Mouse (Mus musculus) kidney, adult 18-20 months (tissue): ENCODE results near the gene Oit1.

ENCODE experiments used
- DNase-seq: peaks from one replicate; pipeline ENCODE4 v3.0.0; 2021

Gene Oit1

DNA sequence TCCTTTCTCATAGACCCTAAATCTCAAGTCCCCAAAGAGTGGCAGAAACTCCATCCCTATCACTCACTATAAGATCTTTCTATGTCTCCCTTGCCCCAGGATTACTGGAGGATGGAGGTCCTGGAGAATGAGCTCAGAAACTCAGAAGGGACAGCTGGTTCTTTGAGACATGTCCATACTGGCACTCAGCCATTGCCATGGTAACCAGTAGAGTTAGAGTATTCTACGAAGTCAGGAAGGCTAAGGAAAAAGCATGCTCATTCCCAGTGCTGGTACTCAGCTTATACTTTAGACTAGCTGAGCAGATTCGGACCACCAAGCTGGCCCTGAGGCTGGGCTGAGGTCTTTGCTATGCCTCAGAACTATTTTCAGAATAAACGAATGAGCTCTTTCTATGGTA is 44.0 kb downstream of the Oit1 start:
- DNase-seq: no peak

DNA sequence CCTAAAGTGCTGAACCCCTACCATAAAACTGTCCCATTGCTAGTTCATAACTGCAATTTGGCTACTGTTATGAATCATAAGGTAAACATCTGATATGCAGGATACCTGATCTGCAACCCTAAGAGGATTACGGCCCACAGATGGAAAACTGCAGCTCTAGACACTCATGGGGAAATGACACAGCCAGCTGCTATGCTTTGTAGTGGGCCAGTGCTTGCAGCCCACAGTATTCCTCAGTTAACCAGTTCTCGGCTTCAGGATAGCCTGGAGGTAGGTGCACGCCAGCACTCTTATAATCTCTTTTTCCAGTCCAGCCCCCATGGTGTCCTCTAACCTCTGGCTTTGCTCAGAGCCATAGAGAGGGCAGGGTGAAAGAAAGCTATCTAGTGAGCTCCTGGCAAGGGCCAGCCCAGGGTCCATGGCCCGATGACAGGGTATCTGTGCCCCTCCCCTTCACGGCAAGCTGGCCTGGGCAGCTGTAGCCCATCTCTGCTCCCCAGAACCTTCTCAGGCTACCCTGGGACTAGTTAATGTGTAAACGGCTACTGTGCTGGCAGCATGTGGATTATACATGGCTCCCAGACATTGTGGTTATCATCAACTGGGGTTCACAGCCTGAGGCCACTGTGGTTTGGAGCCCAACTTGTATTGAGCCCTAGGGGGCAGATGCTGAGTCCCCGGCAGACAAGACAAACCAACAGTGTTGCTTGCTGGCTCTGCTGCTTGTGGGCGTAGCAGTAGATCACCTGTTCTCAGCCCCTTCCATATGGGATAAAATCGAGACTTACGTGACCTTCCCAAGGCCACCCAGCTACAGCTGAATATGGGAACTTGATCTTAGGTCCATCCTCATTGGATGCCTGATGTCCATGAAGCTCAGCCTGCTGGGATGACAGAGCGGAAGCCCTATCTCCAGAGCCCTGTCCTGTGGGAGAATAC is 46.0 kb downstream of the Oit1 start:
- DNase-seq: peak; percentile 76

DNA sequence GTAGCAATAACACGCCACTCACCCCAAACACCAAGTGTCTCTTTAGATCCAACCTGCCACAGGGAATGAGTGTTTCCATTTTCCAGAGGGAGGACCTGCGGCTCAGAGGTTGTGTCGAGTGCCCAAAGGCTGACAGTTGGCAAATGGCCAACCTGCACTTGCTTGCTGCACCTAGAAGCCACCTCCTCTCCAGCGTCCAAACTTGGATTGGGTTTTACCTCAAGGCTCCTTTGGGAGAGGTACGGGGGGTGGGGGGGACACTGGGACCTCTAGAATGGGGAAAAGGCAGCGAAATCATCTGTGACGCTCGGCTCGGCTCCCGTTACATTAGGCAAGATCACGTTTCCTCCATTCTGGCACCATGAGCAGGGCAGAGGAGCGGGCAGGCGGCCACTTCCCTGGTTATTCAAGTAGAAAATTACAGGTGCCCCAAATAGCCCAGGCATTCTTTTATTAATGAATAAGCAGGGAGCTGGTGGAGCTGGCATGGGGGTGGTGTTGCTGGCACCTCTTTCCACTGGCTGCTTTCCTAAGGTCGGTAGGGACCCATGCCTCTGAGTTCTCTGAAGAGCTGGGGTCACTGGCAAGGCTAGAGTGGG is 47.1 kb downstream of the Oit1 start:
- DNase-seq: peak; percentile 91

DNA sequence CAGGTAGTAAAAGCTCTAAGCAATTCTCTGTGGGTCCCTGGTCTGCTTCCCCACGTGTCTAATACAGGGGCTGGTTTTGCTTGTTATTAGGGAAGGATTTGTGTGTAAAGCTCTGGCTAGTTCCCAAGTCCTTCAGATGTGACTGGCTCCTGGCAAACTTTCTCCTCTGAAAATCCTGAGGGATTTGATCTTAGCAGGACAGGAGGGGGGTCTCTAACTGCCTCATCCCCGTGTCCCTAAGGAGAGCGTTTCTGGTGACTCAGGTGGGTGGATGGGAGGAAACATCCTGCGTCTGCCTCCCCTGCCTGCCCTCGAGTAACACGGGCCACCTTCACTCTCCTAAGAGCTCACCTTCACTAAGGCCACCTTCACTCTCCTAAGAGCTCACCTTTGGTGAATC is 48.2 kb downstream of the Oit1 start:
- peak; percentile 57 for DNase-seq

DNA sequence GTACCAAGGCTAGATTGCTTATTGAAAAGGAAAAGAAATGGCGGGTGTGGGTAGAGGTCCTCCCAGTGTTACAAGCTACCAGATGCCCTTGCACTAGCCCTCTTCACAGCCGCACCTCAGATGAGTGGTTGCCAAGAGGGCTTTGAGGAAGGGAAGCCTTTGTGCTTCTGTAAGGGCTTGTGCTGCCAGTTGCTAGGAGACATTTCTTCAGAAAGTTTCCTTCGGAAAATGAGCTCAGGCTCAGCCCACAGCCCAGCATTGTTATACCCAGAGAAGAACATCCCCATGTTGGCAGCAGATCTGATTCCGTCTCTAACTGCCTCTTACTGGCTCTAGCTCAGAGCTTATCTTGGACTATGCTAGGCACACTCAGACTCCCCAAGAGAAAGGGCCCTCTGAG is 49.0 kb downstream of the Oit1 start:
- peak; percentile 41 for DNase-seq

DNA sequence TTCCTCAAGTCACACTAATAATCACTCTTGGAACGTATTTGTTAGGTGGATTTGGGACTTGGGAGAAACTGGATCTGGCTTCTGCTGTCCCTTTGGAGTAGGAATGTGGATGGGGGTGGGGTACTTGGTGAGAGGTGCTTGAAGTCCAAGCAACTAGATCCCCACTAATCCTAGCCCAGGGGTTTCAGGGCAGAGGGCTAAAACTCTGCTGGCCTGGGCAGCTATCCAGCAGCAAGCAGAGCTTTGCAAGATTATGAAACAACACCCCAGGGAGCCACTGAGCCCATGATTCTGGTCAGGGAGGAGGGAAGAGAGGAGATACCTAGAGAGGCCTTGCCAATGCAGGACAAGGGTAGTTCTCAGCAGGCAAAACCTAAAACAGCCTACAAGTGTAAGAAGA is 51.2 kb downstream of the Oit1 start:
- peak; percentile 72 for DNase-seq

DNA sequence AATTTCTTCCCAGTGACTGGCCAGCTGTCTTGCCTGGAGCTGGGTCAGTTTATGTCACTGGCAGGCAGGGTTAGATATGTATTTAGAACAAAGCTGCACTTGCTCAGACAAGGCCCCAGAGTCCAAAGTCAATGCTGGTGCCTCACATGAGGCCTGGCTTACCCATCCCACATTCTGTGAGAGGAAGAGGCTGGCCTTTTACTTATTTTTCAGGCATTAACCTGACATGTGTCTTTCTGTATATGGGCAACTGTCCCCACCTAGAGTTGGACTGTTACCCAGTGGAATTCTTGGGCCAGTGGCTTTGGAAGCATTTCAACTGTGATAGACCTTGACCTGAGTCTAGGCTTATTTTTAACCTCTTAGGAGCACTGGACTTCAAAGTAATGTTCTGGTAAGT is 51.6 kb downstream of the Oit1 start:
- DNase-seq: peak; percentile 75

DNA sequence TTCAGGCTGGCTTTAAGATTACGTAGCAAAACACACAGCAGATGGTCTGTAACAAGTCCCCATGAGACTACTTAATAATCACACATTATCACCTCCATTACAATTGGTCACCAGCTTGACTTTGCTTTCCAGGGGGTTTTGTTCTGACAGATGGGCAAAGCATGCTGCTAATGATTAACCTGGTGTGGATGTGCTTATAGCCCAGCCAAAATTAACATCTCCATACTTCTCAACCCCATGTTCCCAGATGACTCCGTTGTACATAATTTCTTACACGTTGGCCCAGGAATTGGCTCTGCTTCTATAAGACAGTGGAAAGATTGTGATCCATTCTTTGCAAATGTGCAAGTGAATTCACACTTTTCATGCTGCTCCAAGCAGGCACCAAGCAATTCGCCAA is 52.8 kb downstream of the Oit1 start:
- no peak for DNase-seq

DNA sequence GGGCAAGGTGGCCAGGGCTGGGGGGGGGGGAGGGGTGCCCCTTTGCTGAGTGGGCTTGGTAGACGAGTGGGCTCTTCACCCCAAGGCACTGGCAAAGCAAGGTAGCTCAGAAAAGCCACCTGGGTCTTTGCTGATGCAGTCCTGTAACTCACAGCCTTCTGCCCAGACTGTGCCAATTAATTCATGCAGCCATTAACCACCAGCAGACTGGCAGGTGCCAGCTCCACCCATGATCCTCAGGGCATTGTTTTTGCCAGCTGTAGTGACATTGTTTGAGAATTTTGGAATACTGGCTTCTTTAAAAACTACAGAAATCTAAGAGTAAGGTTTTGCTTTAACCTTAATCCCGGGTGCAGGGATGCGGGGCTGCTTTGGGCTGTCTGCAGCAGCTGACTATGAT is 58.0 kb downstream of the Oit1 start:
- peak; percentile 79 for DNase-seq

DNA sequence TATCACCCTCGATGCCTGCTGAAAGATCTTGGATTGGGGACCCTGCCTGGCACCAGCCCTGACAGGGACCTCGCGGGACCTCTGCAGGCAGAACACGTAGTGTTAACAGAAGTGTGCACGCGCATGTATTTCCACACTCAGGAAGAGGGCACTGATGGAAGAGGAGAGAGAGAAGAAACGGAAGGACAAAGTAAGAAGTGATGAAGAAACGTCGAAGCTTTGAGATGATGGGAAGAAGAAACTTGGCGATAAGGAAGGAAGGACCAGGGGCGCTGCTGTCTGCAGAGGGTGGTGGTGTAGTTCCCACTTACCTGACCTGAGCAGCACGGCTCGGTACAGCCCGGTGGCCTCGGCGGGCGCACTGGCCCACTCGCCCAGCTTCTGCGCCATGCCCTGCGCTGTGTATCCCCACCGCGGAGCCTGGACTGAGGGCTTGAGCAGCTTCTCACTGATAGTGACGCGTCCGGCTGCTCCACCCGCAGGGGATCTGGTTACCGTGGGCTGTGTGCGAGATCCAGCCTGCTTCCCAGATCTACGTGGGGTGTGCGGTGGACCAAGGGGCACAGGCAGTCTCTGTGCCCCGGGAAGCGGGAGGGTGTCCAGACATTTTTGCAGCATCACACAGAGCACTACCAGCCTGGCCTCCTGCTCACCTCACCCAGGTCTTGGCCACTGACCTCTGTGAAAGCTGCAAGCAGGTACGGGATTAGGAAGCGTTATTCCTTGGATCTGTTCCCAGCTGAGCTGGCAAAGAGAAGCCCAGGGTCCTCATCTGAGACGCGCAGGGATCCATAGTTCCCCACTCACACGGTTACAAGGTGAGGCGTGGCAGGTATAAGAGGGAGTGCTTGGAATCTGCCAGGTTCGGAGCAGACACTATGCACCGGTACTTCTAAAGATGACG is 61.1 kb downstream of the Oit1 start, which contains the start of gene Fam107a:
Gene Fam107a (minus strand): TSS at position 830 of the 904 bp plus-strand sequence.
- peak; percentile 63 for DNase-seq

DNA sequence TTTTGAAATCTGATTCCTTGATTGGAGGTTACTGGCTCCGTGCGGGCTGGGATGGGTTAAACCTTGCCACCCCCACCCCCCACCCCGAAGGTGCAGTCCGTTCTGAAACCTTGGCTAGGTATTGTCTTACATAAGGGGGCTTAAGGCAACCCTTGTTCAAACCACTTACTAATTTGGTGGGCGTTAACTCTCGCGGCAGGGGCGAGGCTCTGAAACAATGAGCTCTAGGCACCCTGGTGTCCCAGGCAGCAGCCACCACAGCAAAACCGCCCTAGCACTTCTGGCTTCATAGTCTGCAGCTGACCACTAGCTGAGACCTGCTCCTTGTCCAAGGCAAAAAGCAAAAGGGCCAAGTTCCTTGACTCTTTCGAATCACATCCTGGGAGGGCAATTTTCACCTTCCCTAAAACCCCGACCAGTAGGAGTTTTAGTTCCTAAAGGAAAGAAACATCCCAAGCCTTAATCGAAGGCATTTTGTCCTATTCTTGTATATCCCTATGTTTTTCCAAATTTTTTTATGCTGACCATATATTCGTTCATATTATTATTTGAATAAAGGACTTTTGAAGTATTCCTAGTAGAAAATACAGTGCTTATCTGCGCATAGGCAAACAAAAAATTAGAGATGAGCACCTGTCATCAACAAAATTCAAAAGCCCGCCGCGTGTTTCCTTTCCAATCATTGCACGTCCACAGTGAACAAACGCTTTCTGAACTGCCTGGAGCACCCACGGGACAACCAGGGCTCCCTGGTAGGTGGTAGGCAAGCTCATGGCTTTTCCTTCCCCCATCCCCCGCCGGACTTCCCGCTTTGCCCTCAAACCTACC is 62.0 kb downstream of the Oit1 start:
- no peak for DNase-seq

DNA sequence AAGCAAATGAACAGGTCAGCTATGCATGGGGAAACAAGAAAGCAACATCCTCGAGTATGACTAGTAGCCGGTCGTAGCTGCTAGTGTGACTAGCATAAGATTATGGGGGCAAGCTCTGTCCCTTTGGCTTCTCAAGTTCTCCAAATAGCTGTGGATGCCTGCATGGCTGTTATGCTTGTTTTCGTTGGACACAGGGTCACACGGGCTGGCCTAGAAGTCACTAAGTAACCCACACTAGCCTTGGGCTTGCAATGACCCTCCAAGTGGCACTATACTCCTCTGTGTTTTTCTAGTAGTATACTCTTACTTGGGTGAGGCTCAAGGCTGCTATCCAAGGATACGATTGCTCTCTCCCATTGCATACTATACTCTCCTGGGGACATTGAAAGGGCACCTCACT is 63.4 kb downstream of the Oit1 start:
- DNase-seq: no peak

DNA sequence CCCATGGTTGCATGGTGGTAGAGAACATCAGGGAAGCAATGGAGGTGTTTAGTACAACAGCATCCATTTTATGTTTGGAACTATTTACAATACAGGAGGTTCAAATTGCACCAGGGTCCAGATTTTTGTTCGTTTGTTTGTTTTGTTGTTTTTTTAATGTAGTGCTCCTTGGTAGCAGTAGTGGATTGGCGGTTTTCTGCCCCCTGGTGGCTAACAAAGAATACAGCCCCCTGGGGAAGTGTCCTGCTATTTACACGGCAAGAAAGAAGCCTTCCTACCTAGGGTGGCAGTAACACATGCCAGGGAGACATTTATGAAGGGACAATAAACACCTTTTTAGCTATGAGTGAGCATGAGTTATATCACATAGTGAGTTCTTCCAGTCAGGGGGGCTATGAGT is 64.0 kb downstream of the Oit1 start:
- DNase-seq: no peak

DNA sequence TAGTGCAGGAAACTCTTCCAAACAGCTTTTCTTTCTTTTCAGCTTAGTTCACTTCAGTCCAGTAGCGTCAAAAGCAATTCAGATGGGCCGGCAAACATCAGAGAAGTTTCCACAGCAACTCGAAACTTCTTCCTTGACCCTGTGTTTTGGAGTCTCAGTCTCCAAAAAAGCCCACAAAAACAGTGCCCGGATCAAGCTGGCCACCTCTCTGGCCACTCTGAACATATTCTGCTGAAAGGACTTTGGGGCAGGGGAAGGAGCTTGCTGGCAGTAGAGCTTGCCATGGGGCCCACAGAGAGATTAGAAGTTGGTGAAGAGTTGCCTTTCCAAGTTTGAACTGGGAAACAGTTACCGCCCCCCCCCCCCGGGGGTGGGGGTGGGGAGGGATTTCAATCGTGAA is 64.7 kb downstream of the Oit1 start:
- DNase-seq: no peak

DNA sequence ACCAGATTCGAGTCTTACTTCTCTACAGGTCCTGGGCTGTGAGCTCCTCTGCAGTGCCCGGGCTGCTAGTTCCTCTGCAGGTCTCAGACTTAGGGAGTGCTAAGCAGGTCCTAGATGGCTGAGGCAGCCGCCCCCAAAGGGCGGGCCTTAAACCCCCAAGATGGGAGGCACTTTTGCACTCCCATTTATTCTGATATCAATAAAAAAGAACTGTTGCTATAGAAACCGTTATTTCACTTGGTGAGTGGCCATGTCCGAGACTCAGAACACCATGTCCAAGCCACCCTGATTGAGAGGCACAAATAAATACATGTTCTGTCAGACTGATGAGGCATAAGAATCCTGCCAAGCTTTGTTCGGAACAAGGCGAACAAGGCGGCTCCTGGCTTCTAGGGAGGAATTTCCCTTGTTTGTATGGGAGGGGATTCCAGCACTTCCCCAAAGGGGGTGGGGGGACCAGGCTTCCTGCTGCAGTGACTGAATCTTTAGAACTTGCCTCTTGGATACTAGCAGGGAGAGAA is 68.9 kb downstream of the Oit1 start:
- DNase-seq: no peak

DNA sequence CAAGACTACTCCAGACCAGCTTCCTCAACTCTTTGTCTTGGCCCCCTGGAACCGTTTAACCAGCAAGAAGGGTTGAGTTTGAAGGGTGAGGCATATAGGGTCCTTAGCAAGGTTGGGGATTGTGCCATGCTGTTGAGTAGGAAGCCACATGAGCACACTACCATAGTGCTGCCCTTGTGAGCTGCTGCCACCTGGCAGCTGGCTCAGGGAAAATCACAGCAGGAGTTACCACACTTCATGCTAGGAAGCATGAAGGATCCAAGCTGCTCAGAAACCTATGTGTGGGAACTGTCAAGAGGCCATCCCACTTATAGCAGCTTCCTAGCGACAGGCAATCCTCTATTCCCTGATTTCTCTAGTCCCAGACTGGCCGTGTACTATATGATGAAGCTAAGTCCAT is 69.9 kb downstream of the Oit1 start:
- DNase-seq: no peak

DNA sequence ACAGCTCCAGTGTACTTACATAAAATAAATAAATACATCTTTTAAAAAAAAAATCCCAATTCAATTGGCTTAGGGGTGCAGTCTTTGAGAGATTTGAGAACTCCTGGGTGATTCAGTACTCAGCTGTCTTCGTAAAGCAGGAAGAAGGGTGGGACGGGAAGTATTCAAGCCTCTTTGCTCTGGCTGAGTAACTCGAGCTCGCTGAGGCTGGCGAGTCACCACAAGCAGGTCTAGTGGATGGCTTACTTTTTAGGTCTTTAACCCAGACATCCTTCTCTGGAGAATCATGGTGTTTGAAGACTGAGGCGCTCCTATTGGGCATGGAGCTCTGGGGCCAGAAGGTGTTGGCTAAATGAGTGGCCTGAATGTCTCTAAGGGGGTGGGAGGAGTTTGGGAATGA is 71.7 kb downstream of the Oit1 start:
- DNase-seq: no peak

DNA sequence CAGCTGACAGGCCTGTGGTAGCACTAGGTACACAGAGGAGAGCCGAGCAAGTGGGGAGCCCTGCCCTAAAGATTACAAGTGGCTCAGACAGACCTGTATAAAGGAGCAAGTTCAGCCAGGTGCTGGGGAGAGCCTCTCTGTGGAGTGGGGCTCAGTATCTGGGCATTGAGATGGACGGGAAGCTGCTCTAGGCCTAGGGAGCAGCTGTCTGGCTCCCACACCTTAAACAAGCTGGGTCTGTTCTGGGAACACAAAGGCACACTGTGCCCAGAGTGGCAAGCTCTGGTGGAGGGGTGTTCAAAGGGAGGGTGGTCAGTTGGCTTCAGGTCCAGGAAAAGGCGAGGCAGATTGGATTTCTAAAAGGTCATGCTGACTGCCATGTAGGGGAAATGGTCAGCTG is 73.5 kb downstream of the Oit1 start:
- no peak for DNase-seq

DNA sequence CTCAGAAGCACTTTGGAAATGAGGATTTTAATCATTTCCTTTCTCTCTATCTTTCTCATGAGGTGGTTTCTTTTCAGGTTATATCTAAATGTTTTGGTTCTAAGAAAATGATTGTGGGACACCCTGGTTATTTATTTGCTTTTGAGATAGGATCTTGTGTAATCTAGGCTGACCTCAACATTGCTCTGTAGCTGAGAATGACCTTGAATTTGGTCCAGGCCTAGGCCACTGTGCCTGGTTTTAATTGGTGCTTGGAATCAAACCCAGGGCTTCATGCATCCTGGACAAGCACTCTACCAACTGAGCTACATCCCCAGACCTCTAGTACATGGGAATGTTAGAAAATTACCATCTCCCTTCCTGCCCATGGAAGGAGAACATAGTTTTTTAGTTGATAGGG is 74.5 kb downstream of the Oit1 start:
- peak; percentile 19 for DNase-seq

DNA sequence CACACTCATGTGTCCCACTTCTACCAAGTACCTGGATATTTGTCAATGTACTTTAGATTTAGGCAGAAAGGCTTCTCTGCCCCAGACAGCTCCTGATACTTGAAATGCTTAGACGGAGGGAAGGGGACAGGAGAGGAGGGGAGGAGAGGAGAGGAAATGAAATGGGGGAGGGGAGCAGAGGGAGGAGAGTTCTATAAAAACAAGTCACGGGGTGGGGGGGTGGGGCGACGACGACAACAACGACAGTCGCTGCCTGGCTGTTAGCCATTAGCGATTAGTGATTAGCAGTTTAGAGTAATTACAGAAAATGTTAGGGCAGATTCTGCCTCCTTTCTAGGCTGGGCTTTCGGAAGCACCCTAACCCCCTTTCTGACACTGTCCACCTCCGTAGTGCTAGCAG is 75.9 kb downstream of the Oit1 start:
- peak; percentile 18 for DNase-seq

DNA sequence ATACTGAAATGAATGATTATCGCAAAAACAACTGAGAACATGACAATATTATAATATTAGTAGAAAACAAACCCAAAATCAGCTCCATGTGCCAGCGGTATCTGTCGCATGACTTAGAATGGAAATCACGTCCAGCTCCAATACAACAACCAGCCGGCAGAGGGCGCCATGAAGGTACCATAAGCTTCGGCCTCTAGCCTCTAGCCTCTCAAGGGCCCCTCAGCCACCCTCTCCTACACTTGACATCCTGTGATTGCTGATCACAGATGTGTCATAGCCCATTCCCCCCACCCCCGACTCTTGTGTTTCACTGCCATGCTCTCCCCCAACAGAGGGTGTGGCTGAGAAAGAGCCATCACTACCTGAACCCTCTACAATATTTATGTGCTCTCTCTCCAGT is 78.3 kb downstream of the Oit1 start:
- peak; percentile 78 for DNase-seq
